10 mouse cellular contexts compared by ENCODE assay signal in the genomic region with DNA sequence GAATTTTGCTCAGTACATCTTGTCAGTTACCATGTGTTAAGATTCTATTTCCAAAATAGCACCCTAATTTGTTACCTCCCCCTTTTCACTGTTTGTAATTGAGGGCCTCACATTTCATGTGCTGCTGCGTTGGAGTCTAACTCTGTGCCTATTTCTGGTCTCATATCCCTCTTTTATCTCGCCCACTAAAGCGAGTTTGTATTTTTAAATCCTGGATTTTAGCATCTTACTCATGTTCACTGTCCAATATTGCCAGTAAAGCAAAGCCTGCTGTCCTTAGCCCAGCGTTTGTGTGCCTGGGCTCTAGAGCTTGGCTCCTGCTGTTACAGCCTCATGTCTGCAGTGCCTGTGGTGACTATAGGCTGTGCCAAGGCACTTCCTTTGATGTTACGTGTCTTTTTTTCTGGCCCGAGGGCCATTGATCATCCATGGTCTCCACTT.
DNase-seq lines count a peak whose midpoint lies in the region; ATAC-seq and TF ChIP-seq lines count a peak whose summit lies in the region.
"Had no signal": no experiment of that assay in that cellular context is flagged by ENCODE, and none has a peak within 500 bp of the region (broad histone marks: within the 10 kb centered on the region; RNA-seq: fewer than 3 reads in every experiment).

No protein-coding gene starts in this region.

- ATAC-seq in forebrain, embryonic 14.5 days, result no peak
- ATAC-seq in forebrain, embryonic 11.5 days (replicated peaks; ENCODE audit: low FRiP score), result no peak
- ATAC-seq in lung, embryonic 15.5 days (ENCODE audit: borderline replicate concordance, extremely low read depth, low FRiP score, low TSS enrichment), result no peak
- ATAC-seq in midbrain, postnatal 0 days (ENCODE audit: low FRiP score), result no peak
- ATAC-seq in liver, embryonic 12.5 days, result no peak

- H3K4me1 ChIP-seq in forebrain, embryonic 14.5 days (ENCODE audit: control insufficient read depth, insufficient read depth, low read length), result peaks cover 4% of the 10 kb centered on the region; the same call in 1 of the 2 replicates
- H3K4me1 ChIP-seq in forebrain, embryonic 11.5 days (replicated peaks; ENCODE audit: control insufficient read depth, insufficient read depth, low read length), result no peaks in the 10 kb centered on the region; the same call in 1 of the 2 replicates
- H3K4me1 ChIP-seq in lung, embryonic 15.5 days, result peaks cover 14% of the 10 kb centered on the region
- H3K4me1 ChIP-seq in midbrain, postnatal 0 days (ENCODE audit: insufficient read depth, low read length), result peaks cover 4% of the 10 kb centered on the region; the same call in 1 of the 2 replicates
- peaks cover 26% of the 10 kb centered on the region for H3K4me1 ChIP-seq in liver, embryonic 12.5 days

- H3K36me3 ChIP-seq in forebrain, embryonic 14.5 days (ENCODE audit: control insufficient read depth, insufficient read depth, low read length), result no peaks in the 10 kb centered on the region
- H3K36me3 ChIP-seq in forebrain, embryonic 11.5 days (ENCODE audit: control insufficient read depth, insufficient read depth, low read length), result no peaks in the 10 kb centered on the region
- no peaks in the 10 kb centered on the region for H3K36me3 ChIP-seq in lung, embryonic 15.5 days
- no peaks in the 10 kb centered on the region for H3K36me3 ChIP-seq in midbrain, postnatal 0 days (ENCODE audit: insufficient read depth, low read length)
- H3K36me3 ChIP-seq in liver, embryonic 12.5 days, result no peaks in the 10 kb centered on the region

- H3K9ac ChIP-seq in forebrain, embryonic 14.5 days (ENCODE audit: low read length), result no peak overlapping the region
- H3K9ac ChIP-seq in forebrain, embryonic 11.5 days (ENCODE audit: low read length), result no peak overlapping the region
- no peak overlapping the region for H3K9ac ChIP-seq in lung, embryonic 15.5 days
- H3K9ac ChIP-seq in midbrain, postnatal 0 days (replicated peaks; ENCODE audit: low read length, poor library complexity, severe bottlenecking), result no peak overlapping the region
- H3K9ac ChIP-seq in liver, embryonic 12.5 days, result no peak overlapping the region
- H3K9ac ChIP-seq: hindbrain, embryonic 14.5 days; lung, embryonic 14.5 days had no signal

- WGBS in forebrain, embryonic 14.5 days, result 68% methylated on average over 6 of the region's 6 CpGs
- 81% methylated on average over 6 of the region's 6 CpGs for WGBS in forebrain, embryonic 11.5 days
- 37% methylated on average over 6 of the region's 6 CpGs for WGBS in lung, embryonic 15.5 days
- WGBS in midbrain, postnatal 0 days, result 48% methylated on average over 6 of the region's 6 CpGs
- 67% methylated on average over 6 of the region's 6 CpGs for WGBS in liver, embryonic 12.5 days (ENCODE audit: insufficient replicate concordance)

- no peak for TF ChIP-seq CTCF in midbrain, postnatal 0 days (IDR thresholded peaks at IDR 0.05)

- no peak overlapping the region for H3K27ac ChIP-seq in forebrain, embryonic 14.5 days (ENCODE audit: low read depth, low read length)
- H3K27ac ChIP-seq in forebrain, embryonic 11.5 days (ENCODE audit: low read depth, low read length), result no peak overlapping the region
- 0 out of 2 replicates have a peak overlapping the region, but pooled peaks have one; percentile 9 for H3K27ac ChIP-seq in lung, embryonic 15.5 days
- 0 out of 2 replicates have a peak overlapping the region, but pooled peaks have one; percentile 12 for H3K27ac ChIP-seq in midbrain, postnatal 0 days (ENCODE audit: low read depth, low read length)
- H3K27ac ChIP-seq in liver, embryonic 12.5 days, result no peak overlapping the region
- H3K27ac ChIP-seq: hindbrain, embryonic 14.5 days had no signal

- H3K4me2 ChIP-seq in forebrain, embryonic 14.5 days (ENCODE audit: low read length), result no peak overlapping the region
- H3K4me2 ChIP-seq in forebrain, embryonic 11.5 days (ENCODE audit: low read depth, low read length, severe bottlenecking), result no peak overlapping the region
- no peak overlapping the region for H3K4me2 ChIP-seq in lung, embryonic 15.5 days
- no peak overlapping the region for H3K4me2 ChIP-seq in midbrain, postnatal 0 days (ENCODE audit: low read depth, low read length, poor library complexity, severe bottlenecking)
- H3K4me2 ChIP-seq in liver, embryonic 12.5 days, result no peak overlapping the region
- H3K4me2 ChIP-seq: hindbrain, embryonic 14.5 days; lung, embryonic 14.5 days had no signal

- peak; percentile 15 for DNase-seq in forebrain, embryonic 14.5 days (ENCODE audit: low spot score)
- DNase-seq in forebrain, embryonic 11.5 days (ENCODE audit: low spot score), result no peak
- DNase-seq in lung, adult 18-20 months, result no peak
- peak; percentile 54 for DNase-seq in cerebellum, adult 9-11 months
- DNase-seq in midbrain, postnatal 0 days (ENCODE audit: low spot score), result peak; percentile 35
- DNase-seq: gastrocnemius, postnatal 25 days had no signal

- no peak overlapping the region for H3K4me3 ChIP-seq in forebrain, embryonic 14.5 days (ENCODE audit: low read depth, low read length)
- no peak overlapping the region for H3K4me3 ChIP-seq in forebrain, embryonic 11.5 days (ENCODE audit: low read depth, low read length)
- no peak overlapping the region for H3K4me3 ChIP-seq in lung, embryonic 15.5 days
- no peak overlapping the region for H3K4me3 ChIP-seq in midbrain, postnatal 0 days (ENCODE audit: low read depth, low read length)
- no peak overlapping the region for H3K4me3 ChIP-seq in liver, embryonic 12.5 days

- H3K9me3 ChIP-seq in forebrain, embryonic 14.5 days (replicated peaks; ENCODE audit: control insufficient read depth, low read length), result no peaks in the 10 kb centered on the region
- H3K9me3 ChIP-seq in forebrain, embryonic 11.5 days (ENCODE audit: control insufficient read depth, low read length), result no peaks in the 10 kb centered on the region
- H3K9me3 ChIP-seq in lung, embryonic 15.5 days, result no peaks in the 10 kb centered on the region
- no peaks in the 10 kb centered on the region for H3K9me3 ChIP-seq in midbrain, postnatal 0 days (ENCODE audit: low read length)
- no peaks in the 10 kb centered on the region for H3K9me3 ChIP-seq in liver, embryonic 12.5 days (replicated peaks)

- no peaks in the 10 kb centered on the region for H3K27me3 ChIP-seq in forebrain, embryonic 14.5 days (replicated peaks; ENCODE audit: control insufficient read depth, insufficient read depth, low read length)
- no peaks in the 10 kb centered on the region for H3K27me3 ChIP-seq in forebrain, embryonic 11.5 days (ENCODE audit: control insufficient read depth, insufficient read depth, low read length)
- H3K27me3 ChIP-seq in lung, embryonic 15.5 days, result no peaks in the 10 kb centered on the region
- H3K27me3 ChIP-seq in midbrain, postnatal 0 days (ENCODE audit: insufficient read depth, low read length), result no peaks in the 10 kb centered on the region
- H3K27me3 ChIP-seq in liver, embryonic 12.5 days (replicated peaks), result no peaks in the 10 kb centered on the region

Comparison
In these comparisons a context has a peak if more than half of its experiments do, and no peak if none do; other contexts are left out.
1. DNase-seq: peak in forebrain, embryonic 14.5 days (single experiment), cerebellum, adult 9-11 months (single experiment) and midbrain, postnatal 0 days (single experiment); none in forebrain, embryonic 11.5 days (single experiment) and lung, adult 18-20 months (0 of 2).
2. H3K27ac ChIP-seq: peak in lung, embryonic 15.5 days (single experiment) and midbrain, postnatal 0 days (single experiment); none in forebrain, embryonic 14.5 days (single experiment), forebrain, embryonic 11.5 days (single experiment) and liver, embryonic 12.5 days (single experiment).